8 mouse cellular contexts compared by ENCODE assay signal in the genomic region with DNA sequence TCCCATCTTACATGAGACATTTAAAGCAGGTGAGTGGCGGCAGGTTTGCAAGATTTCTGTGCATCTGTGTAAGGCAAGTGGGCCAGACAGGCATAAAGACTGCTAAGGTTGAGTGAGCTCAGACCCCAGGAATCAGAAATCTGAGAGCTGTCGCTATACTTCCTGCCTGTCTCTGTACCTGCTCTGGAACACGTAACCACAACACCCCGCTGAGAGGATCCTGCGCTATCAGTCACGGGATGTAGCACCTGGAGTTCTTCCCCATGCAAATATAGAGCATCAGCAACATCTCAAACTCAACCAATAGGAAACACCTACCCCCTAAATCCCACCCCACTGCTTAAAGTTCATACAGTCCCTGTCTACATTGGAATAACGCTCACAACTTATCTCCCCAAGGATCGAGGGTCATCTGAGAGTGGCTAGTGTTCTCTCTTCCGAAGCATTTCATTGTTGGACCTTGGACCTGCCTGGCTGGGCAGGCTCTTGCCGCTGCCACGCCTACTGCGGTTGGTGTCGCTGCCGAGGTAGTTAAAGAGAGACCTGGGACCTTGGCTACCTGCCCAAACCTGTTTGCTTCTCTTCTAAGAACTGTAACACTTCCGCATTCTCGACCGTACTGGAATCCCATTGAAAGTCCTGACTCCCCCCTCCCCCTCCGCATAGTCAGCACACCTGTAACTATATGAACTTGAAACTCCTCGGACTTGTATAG. TPM values are rescaled to one million over a fixed set of nuclear protein-coding genes. Genes with fewer than 3 reads are reported as not detected.
A peak's percentile ranks its signal among the peaks of the same experiment; 100 is the strongest.
DNase-seq lines count a peak whose midpoint lies in the region; ATAC-seq lines count a peak whose summit lies in the region.

No protein-coding gene starts in this region.

- peak overlapping the region; percentile 25; the same call in 1 of the 2 replicates for H3K4me2 ChIP-seq in hindbrain, embryonic 16.5 days (ENCODE audit: low read length)
- H3K4me2 ChIP-seq in hindbrain, embryonic 13.5 days, result no peak overlapping the region
- H3K4me2 ChIP-seq in forebrain, embryonic 15.5 days (replicated peaks), result no peak overlapping the region

- WGBS in hindbrain, embryonic 16.5 days, result 20% methylated on average over 19 of the region's 19 CpGs
- WGBS in hindbrain, embryonic 13.5 days, result 15% methylated on average over 19 of the region's 19 CpGs
- 17% methylated on average over 19 of the region's 19 CpGs for whole genome bisulfite sequencing in forebrain, embryonic 15.5 days

- H3K4me1 ChIP-seq in hindbrain, embryonic 16.5 days (ENCODE audit: control insufficient read depth, insufficient read depth, low read depth, low read length), result no peaks in the 10 kb centered on the region; the same call in 1 of the 2 replicates
- H3K4me1 ChIP-seq in hindbrain, embryonic 13.5 days (replicated peaks), result no peaks in the 10 kb centered on the region
- 0 out of 2 replicates have a peak, but pooled peaks cover 4% of the 10 kb centered on the region for H3K4me1 ChIP-seq in forebrain, embryonic 15.5 days

- intact Hi-C loops in gastrocnemius, postnatal 36 days (cut with DNase I), result loop anchor here (5.0 to 10.0 kb wide), 2 partner anchors 121 to 407 kb away; no protein-coding TSS in a partner anchor

- no peaks in the 10 kb centered on the region for H3K27me3 ChIP-seq in hindbrain, embryonic 16.5 days (replicated peaks; ENCODE audit: control insufficient read depth, insufficient read depth, low read length)
- H3K27me3 ChIP-seq in hindbrain, embryonic 13.5 days, result 0 out of 2 replicates have a peak, but pooled peaks cover 14% of the 10 kb centered on the region
- no peaks in the 10 kb centered on the region for H3K27me3 ChIP-seq in forebrain, embryonic 15.5 days

- DNase-seq in kidney, postnatal 14 days, result peak; percentile 96
- DNase-seq in lung, postnatal 36 days, result peak; percentile 95
- DNase-seq in thymus, postnatal 36 days, result peak; percentile 61 to 68
- no peak for DNase-seq in gastrocnemius, postnatal 36 days

- H3K27ac ChIP-seq in hindbrain, embryonic 16.5 days (ENCODE audit: low read depth, low read length), result no peak overlapping the region
- no peak overlapping the region for H3K27ac ChIP-seq in hindbrain, embryonic 13.5 days
- H3K27ac ChIP-seq in forebrain, embryonic 15.5 days (replicated peaks), result no peak overlapping the region

- no peaks in the 10 kb centered on the region for H3K36me3 ChIP-seq in hindbrain, embryonic 16.5 days (ENCODE audit: control insufficient read depth, insufficient read depth, low read length)
- H3K36me3 ChIP-seq in hindbrain, embryonic 13.5 days, result no peaks in the 10 kb centered on the region
- no peaks in the 10 kb centered on the region for H3K36me3 ChIP-seq in forebrain, embryonic 15.5 days

- H3K9ac ChIP-seq in hindbrain, embryonic 16.5 days (ENCODE audit: low read depth, low read length), result no peak overlapping the region
- H3K9ac ChIP-seq in hindbrain, embryonic 13.5 days, result no peak overlapping the region
- no peak overlapping the region for H3K9ac ChIP-seq in forebrain, embryonic 15.5 days (replicated peaks)

- H3K4me3 ChIP-seq in hindbrain, embryonic 16.5 days (ENCODE audit: low read length), result no peak overlapping the region
- no peak overlapping the region for H3K4me3 ChIP-seq in hindbrain, embryonic 13.5 days
- no peak overlapping the region for H3K4me3 ChIP-seq in forebrain, embryonic 15.5 days

- H3K9me3 ChIP-seq in hindbrain, embryonic 16.5 days (ENCODE audit: control insufficient read depth, low read length), result no peaks in the 10 kb centered on the region
- H3K9me3 ChIP-seq in hindbrain, embryonic 13.5 days, result no peaks in the 10 kb centered on the region
- no peaks in the 10 kb centered on the region for H3K9me3 ChIP-seq in forebrain, embryonic 15.5 days

- no peak for ATAC-seq in hindbrain, embryonic 16.5 days
- ATAC-seq in hindbrain, embryonic 13.5 days (ENCODE audit: low FRiP score), result no peak
- peak; percentile 49; the same call in 1 of the 2 replicates for ATAC-seq in erythroblast, adult 5-6 weeks (replicated peaks; ENCODE audit: low FRiP score, poor library complexity, severe bottlenecking)
- no peak for ATAC-seq in forebrain, embryonic 15.5 days (replicated peaks)

RNA-seq across cellular contexts. Expression of gene Skp1a, which starts 7.7 kb away (rescaled TPM):
- 1,003 and 1,005 TPM in 2 replicates for polyA plus RNA-seq in hindbrain, embryonic 16.5 days (2015; fragmentation: Nextera tagmentation; extraction: Ambion mirVana)
- 1,097 and 1,103 TPM in 2 replicates for polyA plus RNA-seq in hindbrain, embryonic 13.5 days (2015; fragmentation: Nextera tagmentation; extraction: Ambion mirVana)
- 80.5 and 95.3 TPM in 2 replicates for total RNA-seq in erythroblast, adult 5-6 weeks (2015; ENCODE audit: low replicate concordance)
- total RNA-seq in erythroblast, adult 5-6 weeks (2017; ENCODE audit: low replicate concordance), result 81.2 and 90.5 TPM in 2 replicates
- total RNA-seq in gastrocnemius, postnatal 36 days (2021), result 100 to 1,000 TPM; 244 to 259 TPM
- polyA plus RNA-seq in forebrain, embryonic 15.5 days (2015; fragmentation: Nextera tagmentation; extraction: Ambion mirVana), result 1,081 and 1,145 TPM in 2 replicates

RNA-seq across cellular contexts. Expression of gene Olfr1371, which starts 10.3 kb away (rescaled TPM):
- polyA plus RNA-seq in hindbrain, embryonic 16.5 days (2015; fragmentation: Nextera tagmentation; extraction: Ambion mirVana), result not detected in 2 replicates
- not detected in 2 replicates for polyA plus RNA-seq in hindbrain, embryonic 13.5 days (2015; fragmentation: Nextera tagmentation; extraction: Ambion mirVana)
- not detected in 2 replicates for total RNA-seq in erythroblast, adult 5-6 weeks (2015; ENCODE audit: low replicate concordance)
- not detected in 2 replicates for total RNA-seq in erythroblast, adult 5-6 weeks (2017; ENCODE audit: low replicate concordance)
- total RNA-seq in gastrocnemius, postnatal 36 days (2021), result not detected
- polyA plus RNA-seq in forebrain, embryonic 15.5 days (2015; fragmentation: Nextera tagmentation; extraction: Ambion mirVana), result not detected in 2 replicates

RNA-seq across cellular contexts. Expression of gene Tcf7, which starts 58.7 kb away (rescaled TPM):
- 1.2 and 3.1 TPM in 2 replicates for polyA plus RNA-seq in hindbrain, embryonic 16.5 days (2015; fragmentation: Nextera tagmentation; extraction: Ambion mirVana)
- 3.2 and 4.7 TPM in 2 replicates for polyA plus RNA-seq in hindbrain, embryonic 13.5 days (2015; fragmentation: Nextera tagmentation; extraction: Ambion mirVana)
- 1.7 and 1.9 TPM in 2 replicates for total RNA-seq in erythroblast, adult 5-6 weeks (2015; ENCODE audit: low replicate concordance)
- 0.28 and 0.68 TPM in 2 replicates for total RNA-seq in erythroblast, adult 5-6 weeks (2017; ENCODE audit: low replicate concordance)
- 1 to 10 TPM in 1 of 2 experiments, under 1 TPM in 1; 0.62 to 6.2 TPM for total RNA-seq in gastrocnemius, postnatal 36 days (2021)
- 3.4 and 4.2 TPM in 2 replicates for polyA plus RNA-seq in forebrain, embryonic 15.5 days (2015; fragmentation: Nextera tagmentation; extraction: Ambion mirVana)

Comparison
In these comparisons a context has a peak if more than half of its experiments do, and no peak if none do; other contexts are left out.
1. DNase-seq: peak in kidney, postnatal 14 days (single experiment), lung, postnatal 36 days (single experiment) and thymus, postnatal 36 days (2 of 2); none in gastrocnemius, postnatal 36 days (0 of 2).